Mouse (Mus musculus) heart, adult 2 months (tissue): ENCODE measurements around the gene Ptma.

Experiments
- CTCF ChIP-seq: fragments of 200-600 bp; IDR thresholded peaks from 2 replicates; pipeline ENCODE4 v1.8.1; 2022; ENCODE audit warnings: antibody characterized with exemption, mild to moderate bottlenecking, moderate library complexity
- POLR2A ChIP-seq: fragments of 200-500 bp; IDR thresholded peaks from 2 replicates; pipeline ENCODE4 v1.6.1; 2011; ENCODE audit warnings: mild to moderate bottlenecking, low read depth, low read length, control low read depth; ENCODE audit not compliant: insufficient read depth

GRCm38 (mm10) chr1:86527599-86528486 is 1.3 kb downstream of the Ptma start:
- peak; percentile 86 for TF ChIP-seq CTCF
- TF ChIP-seq POLR2A: no peak; the same call in 1 of the 2 replicates
